Mouse (Mus musculus): ENCODE results near the gene Psip1. TPM values are rescaled to one million over a fixed set of nuclear protein-coding genes. Genes with fewer than 3 reads are reported as not detected.
"Not testable (repeated sequence)": the region's sequence is repeated elsewhere in the genome, so short reads cannot be mapped to it uniquely, and the experiment has no call there.

Psip1 gene
- 10 to 100 TPM; 17.1 to 18.1 TPM for total RNA-seq (2021)
- 8.2 and 8.6 TPM in 2 replicates for polyA plus RNA-seq (2012; rRNA removed)
- long read RNA-seq, transcript Psip1-201 (16 exons, 3,251 nt), result major isoform, 14 of 25 reads
- long read RNA-seq, partial matches to known transcripts, result 3 of 25 reads
- long read RNA-seq, other reads (novel, unspliced or antisense), result 5 of 25 reads

DNA sequence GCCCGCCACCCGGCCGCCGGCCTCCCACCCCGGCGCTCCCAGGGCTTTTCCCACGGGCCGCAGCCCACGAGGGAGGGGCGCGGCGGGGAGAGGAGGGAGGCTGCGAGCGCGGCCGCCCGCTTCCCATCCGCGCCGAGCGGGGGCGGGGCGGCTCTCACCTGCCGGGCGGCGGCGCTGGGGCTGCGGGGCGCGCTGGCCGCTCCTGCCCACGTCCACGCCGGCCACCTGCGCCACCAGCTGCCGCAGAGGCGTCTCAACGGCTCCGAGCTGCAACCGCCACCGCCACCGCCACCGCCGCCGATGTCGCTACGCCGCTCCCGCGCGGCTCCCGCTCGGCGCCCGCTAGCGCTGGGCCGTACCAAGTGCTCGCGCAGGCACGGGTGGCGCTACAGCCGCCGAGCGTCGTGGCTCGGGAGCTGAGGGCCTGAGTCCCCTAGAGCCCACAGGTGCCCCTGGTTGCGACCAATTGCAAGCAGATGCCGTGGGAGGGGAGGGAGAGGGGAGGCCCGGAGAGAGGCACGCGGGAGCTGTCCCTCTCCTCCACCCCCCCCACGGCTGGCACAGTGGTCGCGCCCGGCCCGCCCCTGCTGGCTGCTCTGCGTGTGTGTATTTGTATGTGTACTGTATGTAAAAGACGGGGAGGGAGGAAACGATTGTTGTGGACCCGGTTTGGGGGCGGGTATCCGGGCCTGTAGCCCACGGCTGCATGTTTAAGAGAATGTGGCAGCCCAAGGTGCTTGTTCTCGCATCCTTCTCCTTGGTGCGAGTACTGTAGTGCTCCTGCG lies at the start of gene Psip1:
Psip1 (minus strand) TSS at position 343 of the 785 bp plus-strand sequence.
- Histone ChIP-seq H3K9ac (ENCODE audit: low read depth, low read length) (peak within 1 kb of the TSS; percentile 90), H3K4me3 (peak within 1 kb of the TSS; percentile 73), H3K27me3 (ENCODE audit: control insufficient read depth, insufficient read depth, low read length) (no peaks in the 10 kb centered on the region), H3K79me2 (replicated peaks; ENCODE audit: control insufficient read depth, insufficient read depth, low read length) (no peaks in the 10 kb centered on the region), H3K36me3 (ENCODE audit: control insufficient read depth, insufficient read depth, low read length) (peaks cover 4% of the 10 kb centered on the region; the same call in 1 of the 2 replicates), H3K27ac (peak within 1 kb of the TSS; percentile 97), H3K4me1 (ENCODE audit: control insufficient read depth, insufficient read depth, low read length) (no peaks in the 10 kb centered on the region; the same call in none of the 2 replicates)
- TF ChIP-seq CTCF (IDR thresholded peaks at IDR 0.05) (peak; percentile 61), EP300 (IDR thresholded peaks at IDR 0.05; ENCODE audit: insufficient read depth, low read depth, low read length) (0 out of 2 replicates have a peak, but pooled peaks have one; percentile 17), POLR2A (IDR thresholded peaks at IDR 0.05; ENCODE audit: insufficient read depth, low read depth, low read length) (no peak)
- DNase-seq, result peak; percentile 88 to 93
- intact Hi-C loops (cut with DNase I), result loop anchor here (2.0 kb wide), 2 partner anchors 38 to 68 kb away; partner anchors contain the start of gene Ccdc171
- under 1% methylated on average over 70 of the region's 86 CpGs for WGBS

DNA sequence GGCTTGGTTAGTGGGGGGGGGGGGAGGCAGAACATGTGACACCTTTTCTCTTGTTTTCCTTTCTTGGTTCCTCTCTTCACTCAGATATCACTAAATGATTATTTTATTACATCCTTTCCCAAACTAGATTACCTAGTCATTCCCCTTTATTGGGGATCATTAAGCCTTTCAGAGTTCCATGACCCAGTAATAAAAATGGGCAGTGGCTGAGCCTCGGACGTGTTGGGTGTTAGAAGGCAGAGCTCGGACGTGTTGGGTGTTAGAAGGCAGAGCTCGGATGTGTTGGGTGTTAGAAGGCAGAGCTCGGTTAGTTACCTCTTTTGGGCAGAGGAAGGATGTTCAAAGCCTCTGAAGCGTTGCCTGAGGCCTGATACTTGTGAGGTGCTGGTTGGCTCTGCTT lies 47.8 kb upstream of the Psip1 start:
- Histone ChIP-seq H3K4me3 (no peak overlapping the region), H3K27ac (no peak overlapping the region), H3K36me3 (ENCODE audit: control insufficient read depth, insufficient read depth, low read length) (no peaks in the 10 kb centered on the region), H3K27me3 (ENCODE audit: control insufficient read depth, insufficient read depth, low read length) (no peaks in the 10 kb centered on the region), H3K79me2 (replicated peaks; ENCODE audit: control insufficient read depth, insufficient read depth, low read length) (no peaks in the 10 kb centered on the region), H3K9ac (ENCODE audit: low read depth, low read length) (no peak overlapping the region), H3K4me1 (ENCODE audit: control insufficient read depth, insufficient read depth, low read length) (no peaks in the 10 kb centered on the region)
- WGBS, result 80% methylated on average over 7 of the region's 7 CpGs
- DNase-seq, result no peak
- no peak for TF ChIP-seq POLR2A (IDR thresholded peaks at IDR 0.05; ENCODE audit: insufficient read depth, low read depth, low read length)
- intact Hi-C loops (cut with DNase I), result no loop called here

DNA sequence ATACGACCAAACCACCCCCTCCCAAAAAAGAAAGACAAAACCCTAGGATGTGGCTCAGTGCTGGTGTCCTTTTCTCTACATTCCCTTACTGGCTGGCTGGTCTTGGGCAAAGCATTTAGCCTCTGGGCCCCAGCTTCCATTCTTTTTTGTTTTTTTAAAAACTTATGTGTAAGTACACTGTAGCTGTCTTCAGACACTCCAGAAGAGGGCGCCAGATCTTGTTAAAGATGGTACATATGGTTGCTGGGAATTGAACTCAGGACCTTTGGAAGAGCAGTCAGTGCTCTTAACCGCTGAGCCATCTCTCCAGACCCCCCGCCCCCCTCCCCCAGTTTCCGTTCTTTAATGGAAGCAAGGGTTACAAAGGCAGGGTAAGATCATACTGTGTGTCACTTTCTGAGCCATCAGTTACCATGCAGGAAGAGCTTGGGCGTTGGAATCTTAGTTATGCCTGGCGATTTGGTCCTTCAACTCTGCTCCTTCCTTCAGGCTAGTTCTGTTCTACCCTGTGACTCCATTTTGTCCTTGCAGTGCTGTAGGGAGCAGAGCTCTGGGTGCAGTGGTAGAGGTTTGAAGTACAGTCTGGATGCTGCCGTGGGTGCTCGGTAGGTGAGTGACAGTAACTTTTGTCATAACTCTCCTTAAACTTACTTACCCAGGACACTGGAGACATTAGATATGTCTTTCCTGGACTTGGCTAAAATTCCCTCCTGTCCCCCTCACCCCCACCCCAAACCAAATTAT lies 47.1 kb upstream of the Psip1 start:
- intact Hi-C loops (cut with DNase I), result no loop called here
- H3K27ac ChIP-seq, result no peak overlapping the region
- WGBS, result 81% methylated on average over 9 of the region's 9 CpGs
- no peak for DNase-seq
- H3K36me3 ChIP-seq (ENCODE audit: control insufficient read depth, insufficient read depth, low read length), result no peaks in the 10 kb centered on the region
- H3K27me3 ChIP-seq (ENCODE audit: control insufficient read depth, insufficient read depth, low read length), result no peaks in the 10 kb centered on the region
- H3K4me3 ChIP-seq, result no peak overlapping the region
- TF ChIP-seq CTCF (IDR thresholded peaks at IDR 0.05) (peak; percentile 51), EP300 (IDR thresholded peaks at IDR 0.05; ENCODE audit: insufficient read depth, low read depth, low read length) (no peak)
- H3K79me2 ChIP-seq (replicated peaks; ENCODE audit: control insufficient read depth, insufficient read depth, low read length), result no peaks in the 10 kb centered on the region
- H3K9ac ChIP-seq (ENCODE audit: low read depth, low read length), result no peak overlapping the region
- H3K4me1 ChIP-seq (ENCODE audit: control insufficient read depth, insufficient read depth, low read length), result no peaks in the 10 kb centered on the region

DNA sequence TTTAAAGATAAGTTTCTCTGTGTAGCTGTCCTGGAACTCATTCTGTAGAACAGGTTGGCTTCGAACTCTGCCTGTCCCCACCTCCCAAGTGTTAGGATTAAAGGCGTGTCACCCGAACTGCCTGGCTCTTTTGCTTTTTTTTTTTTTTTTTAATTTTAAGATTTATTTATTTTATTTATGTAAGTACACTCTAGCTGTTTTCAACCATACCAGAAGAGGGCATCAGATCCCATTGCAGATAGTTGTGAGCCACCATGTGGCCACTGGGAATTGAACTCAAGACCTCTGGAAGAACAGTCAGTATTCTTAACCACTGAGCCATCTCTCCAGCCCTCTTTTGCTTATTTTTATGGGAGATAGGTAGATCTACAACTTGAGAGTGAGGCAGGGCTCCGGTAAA lies 43.8 kb upstream of the Psip1 start:
- DNase-seq; intact Hi-C loops (cut with DNase I); H3K9ac ChIP-seq (ENCODE audit: low read depth, low read length); H3K4me3 ChIP-seq; H3K36me3 ChIP-seq (ENCODE audit: control insufficient read depth, insufficient read depth, low read length); H3K4me1 ChIP-seq (ENCODE audit: control insufficient read depth, insufficient read depth, low read length); H3K27me3 ChIP-seq (ENCODE audit: control insufficient read depth, insufficient read depth, low read length); H3K79me2 ChIP-seq (replicated peaks; ENCODE audit: control insufficient read depth, insufficient read depth, low read length); H3K27ac ChIP-seq: not testable (repeated sequence)
- 90% methylated on average over 4 of the region's 4 CpGs for WGBS
- 0 out of 2 replicates have a peak, but pooled peaks have one; percentile 15 for TF ChIP-seq CTCF (IDR thresholded peaks at IDR 0.05)

DNA sequence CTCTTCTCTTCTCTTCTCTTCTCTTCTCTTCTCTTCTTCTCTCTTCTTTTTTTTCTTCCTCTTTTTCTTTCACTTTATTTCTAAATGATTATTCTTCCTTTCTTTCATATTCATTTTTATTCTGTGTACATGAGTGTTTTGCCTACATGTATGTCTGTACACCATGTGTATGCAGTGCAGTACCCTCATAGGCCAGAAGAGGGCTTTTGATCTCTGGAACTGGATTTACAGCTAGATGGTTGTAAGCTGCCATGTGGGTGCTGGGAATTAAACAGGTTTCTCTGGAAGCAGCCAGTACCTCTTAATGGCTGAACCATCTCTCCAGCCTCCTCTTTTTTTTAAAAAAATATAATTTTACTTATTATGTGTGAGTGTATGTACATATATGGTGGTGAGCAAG lies 41.7 kb upstream of the Psip1 start:
- no peaks in the 10 kb centered on the region for H3K36me3 ChIP-seq (ENCODE audit: control insufficient read depth, insufficient read depth, low read length)
- no peaks in the 10 kb centered on the region for H3K79me2 ChIP-seq (replicated peaks; ENCODE audit: control insufficient read depth, insufficient read depth, low read length)
- H3K27me3 ChIP-seq (ENCODE audit: control insufficient read depth, insufficient read depth, low read length), result no peaks in the 10 kb centered on the region
- H3K9ac ChIP-seq (ENCODE audit: low read depth, low read length), result no peak overlapping the region
- no peak overlapping the region for H3K27ac ChIP-seq
- intact Hi-C loops (cut with DNase I), result loop anchor here (5.0 kb wide), 2 partner anchors 44 to 111 kb away; partner anchors contain the start of gene Snapc3
- H3K4me3 ChIP-seq, result no peak overlapping the region
- DNase-seq, result no peak
- TF ChIP-seq CTCF (IDR thresholded peaks at IDR 0.05) (peak; percentile 69), EP300 (IDR thresholded peaks at IDR 0.05; ENCODE audit: insufficient read depth, low read depth, low read length) (no peak)
- no peaks in the 10 kb centered on the region for H3K4me1 ChIP-seq (ENCODE audit: control insufficient read depth, insufficient read depth, low read length)

DNA sequence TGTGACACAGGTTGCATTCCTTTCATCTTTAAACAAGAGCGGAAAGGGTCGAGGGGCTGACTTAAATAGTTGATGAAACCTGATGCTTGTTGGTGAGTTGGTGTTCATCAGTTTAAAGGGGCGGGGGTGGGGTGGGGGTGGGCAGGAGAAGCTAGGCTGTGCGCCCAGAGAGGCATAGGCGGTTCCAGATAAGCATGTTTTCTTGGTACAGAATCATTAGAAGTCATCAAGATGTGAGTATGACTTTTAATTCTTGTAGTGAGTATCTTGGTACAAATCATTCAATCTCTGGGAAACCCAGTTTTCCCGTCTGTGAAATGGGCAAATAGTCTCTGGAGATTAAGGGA lies 40.7 kb upstream of the Psip1 start:
- Histone ChIP-seq H3K9ac (ENCODE audit: low read depth, low read length) (no peak overlapping the region), H3K4me1 (ENCODE audit: control insufficient read depth, insufficient read depth, low read length) (no peaks in the 10 kb centered on the region), H3K79me2 (replicated peaks; ENCODE audit: control insufficient read depth, insufficient read depth, low read length) (no peaks in the 10 kb centered on the region), H3K27ac (no peak overlapping the region), H3K27me3 (ENCODE audit: control insufficient read depth, insufficient read depth, low read length) (no peaks in the 10 kb centered on the region), H3K4me3 (no peak overlapping the region), H3K36me3 (ENCODE audit: control insufficient read depth, insufficient read depth, low read length) (no peaks in the 10 kb centered on the region)
- no peak for DNase-seq
- 76% methylated on average over 6 of the region's 6 CpGs for WGBS
- TF ChIP-seq POLR2A (IDR thresholded peaks at IDR 0.05; ENCODE audit: insufficient read depth, low read depth, low read length), result no peak
- TF ChIP-seq EP300 (IDR thresholded peaks at IDR 0.05; ENCODE audit: insufficient read depth, low read depth, low read length), result no peak
- TF ChIP-seq CTCF (IDR thresholded peaks at IDR 0.05), result no peak
- intact Hi-C loops (cut with DNase I), result loop anchor here (5.0 kb wide), 2 partner anchors 45 to 110 kb away; partner anchors contain the start of gene Snapc3
